Mouse (Mus musculus) A20 (cell line): ENCODE measurements around the gene Cacna1c.

Source experiments
- DNase-seq: peaks from one replicate; pipeline ENCODE4 v3.0.0-alpha.2; 2011; ENCODE audit warnings: low read depth, low spot score

Cacna1c gene

DNA sequence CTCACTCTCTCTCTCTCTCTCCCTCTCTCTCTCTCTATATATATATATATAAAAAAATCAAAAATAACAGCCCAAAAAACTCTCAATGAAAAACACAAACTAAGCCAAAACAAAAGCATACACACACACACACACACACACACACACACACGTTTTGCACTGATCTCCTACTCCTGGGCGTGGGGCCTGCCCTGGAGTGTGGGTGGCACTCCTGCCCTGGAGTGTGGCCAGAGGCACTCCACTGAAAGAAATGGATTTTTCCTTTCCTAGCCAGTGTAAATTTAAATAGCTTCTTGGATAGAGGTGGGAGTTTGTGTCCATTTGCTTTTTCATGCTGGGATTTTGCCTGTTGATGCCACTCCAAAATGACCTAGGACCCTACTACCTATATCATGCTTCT is 96.9 kb downstream of the Cacna1c start:
- no peak for DNase-seq

DNA sequence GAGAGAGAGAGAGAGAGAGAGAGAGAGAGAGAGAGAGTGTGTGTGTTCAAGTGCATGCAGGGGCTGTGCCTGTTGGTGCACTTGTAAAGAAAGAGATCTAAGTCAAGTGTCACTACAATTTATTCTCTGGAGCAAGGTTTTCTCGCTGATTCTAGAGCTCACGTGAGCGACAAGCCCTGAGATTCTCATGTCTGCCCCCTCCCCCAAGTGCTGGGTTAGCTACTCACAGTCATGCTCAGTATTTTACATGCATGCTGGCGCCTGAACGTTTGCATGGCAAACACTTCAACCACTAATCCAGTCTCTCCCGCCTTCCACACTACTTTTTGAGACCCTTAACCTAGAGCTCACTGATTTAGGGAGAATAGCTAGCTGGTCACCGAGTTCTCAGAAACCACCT is 99.7 kb downstream of the Cacna1c start:
- no peak for DNase-seq

DNA sequence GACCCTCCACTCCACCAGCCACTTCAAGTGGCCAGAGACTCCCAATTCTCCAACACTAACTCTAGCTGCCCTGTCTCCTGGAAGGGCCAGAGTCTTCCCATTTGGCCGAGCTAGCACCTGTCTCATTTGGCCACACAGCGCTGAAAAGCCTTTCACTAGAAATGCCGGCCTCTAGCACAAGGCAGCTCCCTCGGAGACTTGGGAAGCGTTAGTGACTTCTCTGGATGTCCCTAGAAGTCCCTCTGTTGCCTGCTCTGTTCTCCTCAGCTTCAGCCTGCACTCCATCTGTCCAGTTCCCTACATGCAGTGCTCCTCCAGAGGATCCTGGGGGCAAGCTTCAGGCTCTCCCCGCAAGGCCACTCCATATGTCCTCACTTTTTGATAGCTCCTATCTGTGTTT is 101.1 kb downstream of the Cacna1c start:
- no peak for DNase-seq

DNA sequence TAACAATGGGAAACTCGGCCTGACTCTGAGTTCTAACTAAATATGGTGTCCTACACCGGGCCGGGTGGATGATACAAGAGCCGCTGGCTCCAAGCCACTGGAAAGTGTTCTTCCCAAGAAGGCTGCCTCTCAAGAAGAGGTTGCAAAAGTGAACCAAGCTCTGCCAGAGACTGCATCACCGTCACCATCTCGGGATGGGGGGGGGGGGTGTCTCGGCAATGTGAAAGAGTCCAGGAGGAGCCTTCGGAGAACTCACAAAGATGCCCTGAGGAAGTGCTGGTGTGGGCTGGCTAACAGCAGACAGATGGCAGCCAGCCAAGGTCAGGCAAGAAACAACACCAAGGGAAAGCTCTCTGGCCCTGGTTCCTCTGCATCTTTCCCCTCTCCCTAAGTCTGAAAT is 107.0 kb downstream of the Cacna1c start:
- no peak for DNase-seq

DNA sequence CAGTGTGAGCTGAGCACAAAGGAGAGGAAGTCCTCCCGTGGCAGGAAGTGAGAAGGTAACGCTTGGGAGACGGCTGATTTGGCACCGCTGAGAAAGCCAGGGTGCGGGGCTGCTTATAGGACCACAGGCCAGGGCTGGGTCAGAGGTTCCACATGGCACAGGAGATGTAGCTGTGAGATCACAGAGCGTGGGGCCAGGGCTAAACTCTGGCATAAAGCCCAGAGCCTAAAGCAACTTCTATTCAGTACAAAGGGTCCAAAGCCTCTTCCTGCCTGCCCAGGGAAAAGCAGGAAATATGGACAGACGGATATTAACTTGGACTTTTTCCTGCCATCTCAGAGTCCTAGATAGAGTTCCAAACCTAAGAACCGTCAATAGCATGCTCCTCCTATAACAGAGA is 107.8 kb downstream of the Cacna1c start:
- DNase-seq: no peak

DNA sequence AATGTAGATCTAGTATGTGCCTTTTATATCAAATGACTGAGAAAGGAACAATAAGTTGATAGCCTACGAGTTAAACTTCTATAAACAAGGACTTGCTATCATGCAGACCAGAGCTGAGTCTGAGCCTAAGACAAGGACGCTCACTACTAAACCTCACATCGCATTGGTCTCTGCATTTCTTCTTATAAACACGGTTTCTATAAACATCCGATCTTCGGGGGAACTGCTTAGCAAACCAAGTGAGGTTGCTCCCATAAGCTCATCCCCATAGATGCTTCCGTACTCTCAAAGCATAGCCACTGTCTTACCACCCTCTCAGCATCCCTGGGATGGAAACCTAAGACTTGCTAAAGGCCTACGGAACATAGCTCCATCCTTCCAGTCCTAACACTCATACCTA is 108.3 kb downstream of the Cacna1c start:
- DNase-seq: no peak

DNA sequence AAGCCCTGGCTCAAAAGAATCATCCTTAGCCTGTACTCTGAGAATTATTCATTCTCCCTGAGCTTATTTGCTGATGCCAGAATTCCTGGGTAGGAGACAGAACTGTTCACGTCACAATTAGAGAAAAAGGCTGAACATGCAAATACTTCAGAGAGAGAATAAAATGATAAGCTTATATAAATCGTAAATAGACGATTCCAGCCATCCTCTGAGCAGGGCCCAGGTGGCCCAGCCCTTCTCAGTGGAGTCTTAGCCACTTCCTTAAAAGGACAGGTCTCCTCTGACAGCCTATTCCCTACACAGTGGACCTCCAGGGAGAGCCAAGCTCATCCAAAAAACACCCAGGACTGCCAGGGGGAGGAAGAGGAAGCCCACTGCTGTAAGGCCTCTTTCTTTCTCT is 110.4 kb downstream of the Cacna1c start:
- DNase-seq: no peak

DNA sequence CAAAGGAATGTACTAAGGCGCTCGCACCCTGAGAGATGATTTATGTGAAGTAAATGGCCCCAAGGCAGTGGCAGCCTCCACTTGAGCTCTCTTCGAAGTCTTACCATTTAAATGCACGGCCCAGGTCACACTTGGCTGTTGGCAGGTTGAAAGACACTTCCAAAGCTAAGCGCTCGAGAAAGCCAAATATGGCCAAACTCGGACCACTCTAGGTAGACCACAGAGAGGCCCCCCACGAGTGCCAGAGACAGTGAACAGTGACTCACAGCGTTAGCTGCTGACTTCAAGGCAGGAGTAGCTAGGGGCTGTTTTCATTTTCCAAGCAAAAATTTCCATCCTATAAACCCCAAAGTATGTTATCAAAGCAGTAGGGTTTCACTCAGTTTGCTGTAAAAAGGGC is 111.7 kb downstream of the Cacna1c start:
- DNase-seq: no peak

DNA sequence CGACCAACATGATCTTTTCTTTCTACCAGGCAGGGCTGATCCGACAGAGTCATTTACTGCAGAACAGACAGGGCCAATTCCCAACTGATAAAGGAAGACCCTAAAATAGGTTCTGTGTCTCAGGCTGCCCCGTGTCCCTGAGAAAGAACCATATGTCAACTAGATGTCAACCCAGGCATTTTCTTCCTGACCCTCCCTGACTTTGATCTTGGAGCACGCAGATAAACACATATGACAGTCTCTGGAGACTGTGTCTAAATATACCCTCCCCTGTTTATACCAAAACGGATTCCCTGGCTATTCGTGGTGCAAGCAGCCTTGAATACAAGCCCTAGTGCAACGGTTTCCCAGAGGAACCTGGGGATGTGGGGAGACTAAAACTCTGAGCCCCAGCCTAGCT is 112.7 kb downstream of the Cacna1c start:
- no peak for DNase-seq

DNA sequence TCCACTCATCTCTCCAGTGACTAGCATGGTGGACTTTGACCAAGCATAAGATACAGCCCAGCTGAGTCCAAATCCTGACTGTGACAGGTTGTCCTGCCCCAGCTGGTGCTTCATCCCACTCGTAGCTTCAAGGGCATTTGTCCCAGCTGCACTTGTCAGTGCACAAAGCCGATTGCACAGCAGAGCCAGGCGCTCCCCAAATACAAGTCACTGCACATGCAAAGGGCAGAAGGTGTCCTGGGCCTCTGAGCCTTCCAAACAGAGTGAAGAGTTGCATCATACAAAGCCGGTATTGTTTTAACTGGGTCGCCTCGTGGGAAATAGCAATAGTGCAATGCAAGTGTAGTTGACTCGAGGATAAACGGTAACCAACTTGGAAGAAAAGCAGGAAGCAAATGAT is 113.6 kb downstream of the Cacna1c start:
- no peak for DNase-seq

DNA sequence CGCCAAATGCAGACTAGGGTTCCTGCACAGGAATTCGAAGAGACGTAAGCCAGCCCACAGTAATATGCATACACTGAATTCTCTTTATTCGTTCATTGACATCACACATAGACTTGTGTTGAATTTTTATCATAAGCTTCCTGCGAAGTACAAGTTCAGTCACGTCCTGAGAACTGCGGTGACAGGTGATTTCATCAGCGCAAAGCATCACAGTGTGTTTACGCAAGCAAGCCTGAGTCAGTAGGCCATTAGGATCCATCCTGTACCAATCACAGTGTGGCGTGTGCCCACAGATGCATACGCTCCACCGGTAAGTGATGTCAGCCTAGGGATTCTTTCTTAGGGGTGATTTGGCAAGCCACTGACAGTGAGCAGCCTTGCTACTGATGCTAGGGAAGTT is 114.6 kb downstream of the Cacna1c start:
- no peak for DNase-seq

DNA sequence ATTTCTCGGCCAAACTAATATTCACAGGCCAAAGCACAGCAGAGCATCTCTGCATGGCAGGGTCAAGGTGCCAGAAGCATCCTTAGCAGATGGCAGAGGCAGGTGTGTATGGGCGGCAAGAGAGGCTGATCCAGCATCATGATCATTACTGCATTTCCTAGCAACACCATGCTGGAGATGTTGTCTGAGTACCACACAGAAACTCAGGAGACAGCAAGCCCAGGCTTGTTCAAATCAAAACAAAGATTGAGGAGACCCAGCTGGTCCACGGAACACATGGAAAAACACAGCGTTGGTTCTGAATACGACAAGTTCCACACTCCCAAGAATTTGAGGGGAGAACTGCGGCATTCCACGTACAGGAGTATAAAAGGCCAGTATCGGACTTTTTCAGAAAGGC is 116.6 kb downstream of the Cacna1c start:
- DNase-seq: no peak

DNA sequence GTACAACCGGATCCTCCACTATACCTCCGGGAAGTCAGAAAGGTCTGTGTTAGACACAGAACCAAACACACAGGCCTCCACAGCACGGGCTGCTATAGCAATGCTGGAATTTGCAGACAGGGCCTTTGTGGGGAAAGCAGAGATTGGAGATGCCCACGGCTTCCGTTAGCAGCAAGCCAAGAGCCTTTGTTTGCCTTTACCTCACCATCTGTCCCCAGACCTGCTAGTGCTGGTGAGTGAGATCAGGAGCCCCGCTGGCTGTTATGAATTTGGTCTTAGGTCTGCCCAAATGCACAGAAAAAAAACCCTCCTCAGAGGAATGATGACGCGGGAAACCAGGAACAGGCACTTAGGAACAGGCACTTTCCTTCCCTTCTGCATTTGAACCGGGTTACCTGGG is 117.3 kb downstream of the Cacna1c start:
- no peak for DNase-seq

DNA sequence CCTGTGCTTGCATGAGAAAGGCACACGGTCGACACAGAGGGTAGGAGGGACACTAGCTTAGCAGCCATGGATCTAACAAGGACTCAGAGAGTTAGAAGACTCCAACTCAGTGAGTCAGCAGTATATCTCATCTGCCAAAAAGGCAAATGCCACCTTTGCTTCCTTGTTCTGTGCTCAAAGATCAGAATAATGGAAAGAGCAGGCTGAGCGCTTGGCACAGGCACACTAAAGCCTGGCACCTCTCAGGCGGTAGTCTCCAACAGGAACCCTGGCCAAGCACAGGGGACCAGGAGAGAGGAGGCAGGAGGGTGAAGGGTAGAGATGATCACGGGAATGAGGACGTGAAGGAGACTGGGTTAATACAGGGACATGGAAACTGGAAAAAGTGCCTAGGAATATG is 119.0 kb downstream of the Cacna1c start:
- DNase-seq: no peak

DNA sequence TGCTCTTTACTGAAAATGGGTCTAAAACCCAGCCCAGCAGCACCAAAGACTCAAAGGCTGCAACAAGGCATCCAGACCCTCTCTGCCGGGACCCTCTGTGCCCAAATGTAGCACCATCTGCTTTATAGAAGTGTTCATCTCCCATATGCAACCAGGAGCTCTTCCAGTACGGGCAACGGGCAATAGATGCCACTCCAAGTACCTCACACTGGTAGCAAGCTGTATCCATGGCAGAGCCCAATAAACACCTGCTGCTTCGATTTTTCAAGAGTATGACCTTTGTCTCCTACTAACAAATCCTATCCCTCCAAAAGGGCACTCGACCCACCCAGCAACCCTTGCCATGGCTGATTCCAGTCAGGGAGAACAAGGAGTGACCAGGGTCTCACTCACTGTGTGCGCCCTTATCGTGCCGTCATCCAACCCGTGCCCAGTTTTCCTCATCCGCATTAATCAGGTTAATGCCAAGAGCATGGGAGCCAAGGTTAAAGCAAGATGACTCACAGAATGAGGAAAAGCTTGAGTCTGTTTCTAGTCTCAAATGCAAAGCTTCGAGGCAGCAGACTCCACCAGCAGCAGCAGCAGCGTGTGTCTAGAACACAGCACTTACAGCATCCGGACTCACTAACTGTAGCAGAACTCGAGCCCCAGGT is 122.7 kb downstream of the Cacna1c start:
- DNase-seq: no peak

DNA sequence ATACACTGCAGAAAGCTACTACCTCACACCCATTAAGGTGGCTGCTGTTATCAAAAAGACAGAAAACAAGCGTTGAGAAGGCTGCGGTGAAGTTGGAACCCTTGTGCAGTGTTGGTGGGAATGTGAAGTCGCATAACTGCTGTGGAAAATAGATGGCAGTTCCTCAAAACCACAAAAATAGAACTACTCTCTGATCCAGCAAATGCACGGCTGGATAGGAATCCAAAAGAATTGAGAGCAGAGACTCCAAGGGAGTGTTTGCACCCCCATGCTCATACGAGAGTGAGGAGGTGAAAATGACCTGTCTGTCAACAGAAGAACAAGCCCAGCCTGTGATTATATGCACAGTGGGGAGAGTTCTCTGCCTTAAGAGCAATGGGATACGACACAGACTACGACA is 123.4 kb downstream of the Cacna1c start:
- no peak for DNase-seq

DNA sequence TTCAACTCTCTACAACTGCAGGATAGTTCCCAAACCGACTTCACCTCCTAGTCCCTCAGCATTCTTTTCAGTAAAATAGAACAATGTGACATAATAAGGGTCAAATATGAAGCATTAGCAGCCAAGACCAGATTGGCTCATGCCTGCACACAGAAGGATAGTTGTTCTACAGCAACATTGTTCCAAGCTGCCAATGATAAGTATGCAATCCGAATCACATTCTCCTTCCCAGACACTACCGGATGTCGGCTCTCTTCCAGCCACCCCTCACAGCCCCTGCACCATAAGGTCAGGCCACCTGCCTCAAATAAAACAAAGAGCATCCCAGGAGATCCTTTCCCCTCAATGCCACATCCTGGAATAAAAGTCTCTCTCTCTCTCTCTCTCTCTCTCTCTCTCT is 125.4 kb downstream of the Cacna1c start:
- no peak for DNase-seq

DNA sequence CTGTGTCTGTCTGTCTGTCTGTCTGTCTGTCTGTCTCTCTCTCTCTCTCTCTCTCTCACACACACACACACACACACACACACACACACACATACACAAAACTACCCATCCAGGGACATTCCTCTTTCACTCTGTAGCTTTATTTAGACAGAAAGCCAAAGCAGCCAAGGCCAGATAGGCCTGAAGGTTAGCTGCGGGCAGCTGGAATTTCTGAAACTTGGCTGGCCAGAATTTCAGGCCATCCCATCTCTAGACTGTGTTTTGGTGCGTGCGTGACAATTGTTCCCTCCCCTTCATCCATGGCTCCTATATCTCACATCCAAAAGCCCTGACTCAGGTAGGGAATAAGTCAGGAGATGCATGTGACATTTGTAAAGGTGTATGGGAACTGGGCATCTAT is 125.9 kb downstream of the Cacna1c start:
- DNase-seq: no peak

DNA sequence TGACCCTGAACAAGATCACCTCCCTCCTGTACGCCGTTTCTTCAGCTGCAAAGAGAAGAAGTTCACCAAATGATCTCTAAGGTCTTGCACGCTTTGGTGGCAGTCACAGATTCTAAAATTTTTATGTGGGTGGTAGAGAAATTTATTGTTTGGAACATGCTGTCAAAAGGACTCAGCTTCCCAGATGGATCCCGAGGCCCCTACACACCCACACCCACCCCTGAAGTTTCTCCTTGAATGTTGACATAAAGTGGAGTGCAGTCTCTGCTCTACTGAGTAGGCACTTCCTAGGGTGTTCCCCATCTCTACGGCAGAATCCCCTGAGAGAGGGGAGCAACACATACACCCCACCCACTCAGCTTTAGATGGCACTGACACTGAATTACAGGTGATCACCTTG is 127.1 kb downstream of the Cacna1c start:
- no peak for DNase-seq

DNA sequence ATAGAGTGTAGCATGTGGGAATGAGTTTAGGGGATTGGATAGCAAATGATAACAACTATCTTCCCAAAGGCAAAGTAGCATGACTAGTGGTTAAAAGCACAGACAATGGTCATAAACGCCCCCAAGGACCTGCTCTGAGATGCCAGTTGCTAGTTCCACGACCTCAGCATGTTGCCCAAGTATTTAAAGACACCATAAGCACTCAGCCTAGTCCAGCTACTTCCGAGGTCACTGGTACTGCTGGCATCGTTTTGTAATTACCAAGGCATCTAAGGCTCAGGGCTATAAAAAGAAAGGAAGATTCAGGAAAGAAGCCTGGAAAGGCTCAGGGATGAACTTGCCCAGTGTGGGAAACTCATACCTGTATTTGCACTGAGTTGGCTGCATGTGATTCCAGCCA is 127.6 kb downstream of the Cacna1c start:
- DNase-seq: no peak

DNA sequence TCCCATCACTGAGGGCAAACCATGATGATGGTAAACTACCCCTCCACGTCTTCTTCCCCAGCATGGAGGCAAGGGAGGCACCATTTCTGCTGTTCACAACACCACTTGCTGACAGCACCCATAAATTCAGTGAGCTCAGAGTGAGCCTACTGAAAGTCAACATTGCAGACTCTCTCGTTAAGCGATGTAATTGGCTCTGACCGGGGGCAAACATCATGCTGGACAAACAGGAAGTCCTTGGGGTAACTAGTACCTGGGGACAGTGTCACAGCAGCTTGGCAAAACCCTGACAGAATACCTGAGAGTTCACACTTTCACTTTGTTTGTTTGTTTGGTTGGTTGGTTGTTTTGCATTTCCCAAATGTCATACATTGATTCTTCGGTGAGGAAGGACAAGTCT is 131.3 kb downstream of the Cacna1c start:
- DNase-seq: no peak

DNA sequence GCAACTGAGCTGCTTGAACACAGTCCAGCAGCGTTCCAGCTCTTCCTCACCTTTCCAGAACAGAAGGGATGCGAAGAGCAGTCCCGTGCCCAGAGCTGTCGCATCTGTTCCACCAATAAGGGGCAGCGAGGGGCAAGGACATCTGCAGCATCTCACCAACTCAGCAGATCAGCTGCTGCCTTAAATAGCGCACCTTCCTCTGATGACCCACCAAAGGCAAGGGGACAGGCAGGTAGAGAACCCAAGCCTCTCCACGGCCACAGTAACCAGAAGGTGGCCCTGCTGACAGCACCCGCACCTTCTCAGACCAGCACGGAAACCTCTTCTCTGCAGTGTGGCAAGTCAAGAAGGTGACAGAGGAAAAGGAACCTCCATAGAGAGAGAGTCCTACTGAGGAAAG is 131.8 kb downstream of the Cacna1c start:
- no peak for DNase-seq

DNA sequence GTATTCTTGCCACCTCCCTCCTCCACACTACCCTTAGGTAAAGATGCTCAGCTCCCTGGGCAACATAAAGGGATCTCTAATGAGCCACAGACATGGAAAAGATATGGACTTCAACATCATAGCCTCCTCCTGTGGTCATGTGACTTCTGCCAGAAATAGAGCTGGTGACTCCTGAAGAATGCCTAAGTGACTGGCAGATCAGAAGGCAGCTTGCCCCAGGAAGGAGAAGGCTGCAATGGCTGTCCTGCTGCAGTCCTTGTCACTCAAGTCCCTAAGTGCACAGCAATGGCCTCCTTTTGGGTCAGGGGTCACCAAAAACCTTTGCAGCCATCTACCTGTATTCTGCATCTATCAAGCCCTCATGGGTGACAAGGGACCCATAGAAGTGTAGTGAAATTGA is 133.5 kb downstream of the Cacna1c start:
- no peak for DNase-seq

DNA sequence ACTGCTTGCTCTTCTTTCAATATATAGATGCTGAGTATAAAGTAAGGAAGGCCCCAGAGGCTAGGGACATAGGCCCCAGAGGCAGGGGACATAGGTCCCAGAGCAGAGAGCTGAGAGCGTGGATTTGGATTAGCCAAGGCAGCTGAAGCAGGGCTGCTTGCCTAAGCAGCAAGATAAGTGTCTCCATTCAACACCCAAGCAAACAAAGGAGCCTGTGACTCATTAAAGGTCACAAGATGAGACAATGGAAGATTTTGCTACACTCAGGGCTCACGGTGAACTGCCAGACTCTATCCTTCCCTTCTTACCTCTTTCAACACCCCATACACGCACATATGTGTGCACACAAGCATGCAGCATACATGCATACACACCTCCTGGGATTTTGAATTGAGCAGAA is 137.3 kb downstream of the Cacna1c start:
- DNase-seq: no peak
